Mouse (Mus musculus): ENCODE data around the gene Ptgds. TPM values are rescaled to one million over a fixed set of nuclear protein-coding genes. Genes with fewer than 3 reads are reported as not detected.

Gene Ptgds
- total and polyA plus RNA-seq, 2 experiments from 2014 or later = 1,729 to 1,919 TPM

DNA sequence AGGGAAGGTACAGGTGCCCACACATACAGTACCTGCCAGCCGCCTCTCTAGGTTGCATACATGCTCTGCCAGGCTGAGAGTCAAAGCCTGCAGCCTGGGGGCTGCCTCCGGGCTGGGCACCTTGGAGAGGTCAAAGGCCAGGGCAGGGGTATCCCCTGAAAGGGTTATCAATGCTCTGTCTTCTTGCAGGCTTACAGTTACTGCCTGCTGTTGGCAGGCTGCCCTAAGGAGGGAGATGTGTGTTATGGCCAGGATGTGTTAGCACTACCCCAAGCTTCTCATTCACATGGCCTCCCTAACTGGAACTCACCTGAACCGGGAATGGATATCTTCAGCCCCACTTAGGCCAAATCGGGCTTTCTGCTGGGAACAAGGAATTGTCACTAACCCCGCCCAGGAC lies 9.7 kb downstream of the Ptgds start:
- DNase-seq = no peak
- peaks cover 19% of the 10 kb centered on the region for H3K36me3 ChIP-seq (ENCODE audit: insufficient read depth)

GRCm38 (mm10) chr2:25458911-25459310 lies 10.9 kb downstream of the Ptgds start:
- Histone ChIP-seq H3K27me3 (ENCODE audit: insufficient read depth, low read length) (no peaks in the 10 kb centered on the region), H3K9me3 (ENCODE audit: low read length) (no peaks in the 10 kb centered on the region), H3K4me3 (ENCODE audit: low read depth, low read length) (no peak overlapping the region), H3K9ac (no peak overlapping the region), H3K27ac (ENCODE audit: low read depth, low read length) (no peak overlapping the region), H3K4me2 (ENCODE audit: low read depth) (peak overlapping the region; percentile 0; the same call in 1 of the 2 replicates), H3K36me3 (ENCODE audit: insufficient read depth) (peaks cover 19% of the 10 kb centered on the region), H3K4me1 (ENCODE audit: insufficient read depth) (peaks cover 13% of the 10 kb centered on the region; the same call in 1 of the 2 replicates)
- ATAC-seq (no peak), DNase-seq (no peak)
- no peak for TF ChIP-seq CTCF (IDR thresholded peaks at IDR 0.05; ENCODE audit: low read depth)
- WGBS = 78% methylated on average over 5 of the region's 5 CpGs

More for the DNA sequence above, 9.7 kb downstream of the Ptgds start:
- peak; percentile 6 for ATAC-seq
- Histone ChIP-seq H3K9ac (peak overlapping the region; percentile 85), H3K27me3 (ENCODE audit: insufficient read depth, low read length) (no peaks in the 10 kb centered on the region), H3K4me3 (ENCODE audit: low read depth, low read length) (peak overlapping the region; percentile 74), H3K4me2 (ENCODE audit: low read depth) (peak overlapping the region; percentile 90), H3K4me1 (ENCODE audit: insufficient read depth) (peaks cover 13% of the 10 kb centered on the region; the same call in 1 of the 2 replicates), H3K27ac (ENCODE audit: low read depth, low read length) (peak overlapping the region; percentile 97), H3K9me3 (ENCODE audit: low read length) (no peaks in the 10 kb centered on the region)
- no peak for TF ChIP-seq CTCF (IDR thresholded peaks at IDR 0.05; ENCODE audit: low read depth)
- 28% methylated on average over 5 of the region's 5 CpGs for WGBS

DNA sequence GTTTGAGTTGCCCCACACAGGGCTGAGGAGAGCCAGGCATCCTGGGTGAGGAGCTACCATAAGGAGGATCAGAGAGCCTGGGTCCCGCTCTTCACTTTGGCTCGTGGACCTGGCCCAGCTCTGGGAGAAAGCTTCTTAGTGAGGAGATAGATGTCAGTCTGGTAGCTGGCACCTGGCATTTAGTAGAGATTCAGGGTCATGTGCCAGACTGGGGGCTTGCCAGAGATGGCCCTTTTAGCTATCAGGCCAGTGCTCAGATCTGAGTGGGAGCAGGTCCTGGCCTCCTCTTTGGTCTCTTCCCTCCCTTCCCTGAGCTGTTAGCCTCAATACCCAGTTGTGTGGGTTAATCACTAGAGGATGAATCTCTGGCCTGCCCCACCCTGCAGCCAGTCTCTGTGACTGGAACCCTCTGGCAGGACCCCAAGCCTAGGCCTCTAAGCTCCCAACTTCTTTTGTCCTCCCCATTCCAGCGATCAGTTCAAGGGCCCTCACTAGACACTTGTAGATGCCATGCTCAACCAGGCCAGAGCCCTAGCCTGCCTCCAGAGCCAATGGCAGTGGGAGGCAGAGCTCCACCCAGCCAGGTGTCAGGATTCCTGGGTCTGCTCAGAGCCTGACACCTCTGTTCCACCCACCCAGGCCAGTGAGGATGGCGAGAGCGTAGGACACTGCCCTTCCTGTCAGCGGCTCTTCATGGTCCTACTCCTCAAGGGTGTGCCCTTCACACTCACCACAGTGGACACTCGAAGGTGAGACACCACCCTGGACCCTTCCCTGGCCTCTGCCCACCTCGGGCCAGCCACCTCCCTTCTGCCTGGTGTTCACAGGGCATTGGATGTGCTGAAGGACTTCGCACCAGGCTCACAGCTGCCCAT lies 12.6 kb downstream of the Ptgds start:
- Histone ChIP-seq H3K4me3 (ENCODE audit: low read depth, low read length) (no peak overlapping the region), H3K9ac (no peak overlapping the region), H3K27ac (ENCODE audit: low read depth, low read length) (no peak overlapping the region), H3K27me3 (ENCODE audit: insufficient read depth, low read length) (no peaks in the 10 kb centered on the region), H3K4me2 (ENCODE audit: low read depth) (no peak overlapping the region), H3K4me1 (ENCODE audit: insufficient read depth) (peaks cover 13% of the 10 kb centered on the region; the same call in 1 of the 2 replicates), H3K9me3 (ENCODE audit: low read length) (no peaks in the 10 kb centered on the region), H3K36me3 (ENCODE audit: insufficient read depth) (peaks cover 19% of the 10 kb centered on the region)
- 85% methylated on average over 9 of the region's 9 CpGs for WGBS
- TF ChIP-seq CTCF (IDR thresholded peaks at IDR 0.05; ENCODE audit: low read depth) = no peak
- no peak for DNase-seq
- ATAC-seq = no peak

GRCm38 (mm10) chr2:25456205-25456953 lies 13.5 kb downstream of the Ptgds start, which contains the start of gene Clic3:
Clic3 (plus strand) TSS chr2:25456838.
- Histone ChIP-seq H3K4me3 (ENCODE audit: low read depth, low read length) (no peak within 1 kb of the TSS), H3K27me3 (ENCODE audit: insufficient read depth, low read length) (no peaks in the 10 kb centered on the region), H3K4me2 (ENCODE audit: low read depth) (no peak within 1 kb of the TSS), H3K27ac (ENCODE audit: low read depth, low read length) (no peak within 1 kb of the TSS), H3K9me3 (ENCODE audit: low read length) (no peaks in the 10 kb centered on the region), H3K36me3 (ENCODE audit: insufficient read depth) (peaks cover 19% of the 10 kb centered on the region), H3K9ac (no peak within 1 kb of the TSS), H3K4me1 (ENCODE audit: insufficient read depth) (peaks cover 13% of the 10 kb centered on the region; the same call in 1 of the 2 replicates)
- 64% methylated on average over 14 of the region's 14 CpGs for whole genome bisulfite sequencing
- TF ChIP-seq CTCF (IDR thresholded peaks at IDR 0.05; ENCODE audit: low read depth) = no peak
- ATAC-seq (no peak), DNase-seq (no peak)

DNA sequence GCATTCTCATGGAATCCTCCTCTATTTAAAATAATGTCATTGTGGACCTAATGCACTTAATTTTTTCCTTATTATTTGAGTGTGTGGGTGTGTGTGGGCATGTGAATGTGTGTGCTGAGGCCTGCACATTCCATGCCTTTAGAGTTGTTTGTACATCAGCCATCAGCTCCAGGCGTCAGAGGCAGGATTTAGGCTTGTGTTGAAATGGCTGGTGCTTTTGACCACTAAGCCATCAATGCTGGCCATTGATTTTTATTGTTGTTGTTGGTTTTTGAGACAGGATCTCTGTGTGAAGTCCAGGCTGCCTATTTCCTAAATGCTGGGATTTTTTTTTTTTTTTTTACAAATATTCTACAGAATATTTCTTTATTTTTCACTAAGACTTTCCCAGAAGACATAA lies 16.9 kb downstream of the Ptgds start:
- WGBS = 27% methylated on average over 1 of the region's 1 CpGs
- no peak overlapping the region for H3K27ac ChIP-seq (ENCODE audit: low read depth, low read length)
- H3K36me3 ChIP-seq (ENCODE audit: insufficient read depth) = peaks cover 15% of the 10 kb centered on the region
- H3K4me3 ChIP-seq (ENCODE audit: low read depth, low read length) = no peak overlapping the region
- no peak for ATAC-seq
- H3K9ac ChIP-seq = no peak overlapping the region
- no peak for DNase-seq
- H3K4me2 ChIP-seq (ENCODE audit: low read depth) = no peak overlapping the region
- no peak for TF ChIP-seq CTCF (IDR thresholded peaks at IDR 0.05; ENCODE audit: low read depth)
- H3K4me1 ChIP-seq (ENCODE audit: insufficient read depth) = no peaks in the 10 kb centered on the region
- no peaks in the 10 kb centered on the region for H3K9me3 ChIP-seq (ENCODE audit: low read length)
- no peaks in the 10 kb centered on the region for H3K27me3 ChIP-seq (ENCODE audit: insufficient read depth, low read length)

DNA sequence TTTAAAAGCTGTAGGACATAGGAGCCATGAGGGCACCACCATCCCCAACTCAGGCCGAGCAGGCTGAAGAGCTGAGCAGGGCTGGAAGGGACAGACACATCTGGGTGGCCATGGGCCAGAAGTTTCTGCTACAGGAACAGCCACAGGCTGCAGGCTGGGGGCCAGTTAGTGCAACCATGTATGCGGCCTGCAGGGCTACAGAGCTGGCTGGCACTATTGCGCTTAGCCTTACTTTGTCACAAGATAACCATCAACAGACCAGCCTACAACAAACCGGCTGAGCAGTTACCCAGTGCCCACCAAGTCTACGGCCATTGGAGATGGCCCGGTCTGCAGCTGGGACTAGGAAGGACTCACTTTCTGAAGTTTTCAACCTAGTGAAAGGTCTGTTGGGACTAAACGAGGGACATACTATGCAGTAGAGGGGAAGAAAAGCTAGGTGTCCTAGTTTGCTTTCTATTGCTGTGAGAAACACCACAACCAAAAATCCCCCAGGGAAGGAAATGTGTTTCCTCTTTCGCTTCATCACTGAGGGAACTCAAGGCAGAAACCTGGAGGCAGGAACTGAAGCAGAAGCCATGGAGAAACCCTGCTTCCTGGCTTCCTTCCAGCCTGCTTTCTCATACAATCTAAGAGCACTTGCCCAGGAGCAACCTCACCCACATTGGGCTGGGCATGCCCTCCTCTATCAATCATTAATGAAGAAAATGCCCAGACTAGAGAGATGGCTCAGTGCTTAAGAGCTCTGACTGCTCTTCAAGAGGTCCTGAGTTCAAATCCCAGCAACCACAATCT lies 18.8 kb downstream of the Ptgds start:
- Histone ChIP-seq H3K4me1 (ENCODE audit: insufficient read depth) (no peaks in the 10 kb centered on the region), H3K4me2 (ENCODE audit: low read depth) (no peak overlapping the region), H3K4me3 (ENCODE audit: low read depth, low read length) (no peak overlapping the region), H3K9me3 (ENCODE audit: low read length) (no peaks in the 10 kb centered on the region), H3K36me3 (ENCODE audit: insufficient read depth) (peaks cover 29% of the 10 kb centered on the region), H3K9ac (no peak overlapping the region), H3K27me3 (ENCODE audit: insufficient read depth, low read length) (no peaks in the 10 kb centered on the region), H3K27ac (ENCODE audit: low read depth, low read length) (no peak overlapping the region)
- 89% methylated on average over 8 of the region's 8 CpGs for WGBS
- ATAC-seq (no peak), DNase-seq (no peak)
- TF ChIP-seq CTCF (IDR thresholded peaks at IDR 0.05; ENCODE audit: low read depth) = no peak
